Mouse (Mus musculus) bone marrow macrophage, adult 2 months (primary cell): ENCODE data around the gene Iqsec1.

Experiments
- CTCF ChIP-seq: IDR thresholded peaks from 2 replicates; pipeline ENCODE4 v1.5.1; 2012; ENCODE audit warnings: low read depth, mild to moderate bottlenecking, low read length, moderate library complexity
- POLR2A ChIP-seq: IDR thresholded peaks from 2 replicates; pipeline ENCODE4 v1.6.1; 2012; ENCODE audit warnings: mild to moderate bottlenecking, low read depth, low read length, borderline replicate concordance

- no peak for TF ChIP-seq CTCF
- no peak for TF ChIP-seq POLR2A
Observed at GRCm38 (mm10) chr6:90802058-90802457, 186.4 kb downstream of the Iqsec1 start.
